Mouse (Mus musculus): ENCODE measurements around the gene Wnt5b. TPM values are rescaled to one million over a fixed set of nuclear protein-coding genes. Genes with fewer than 3 reads are reported as not detected.
A peak's percentile ranks its signal among the peaks of the same experiment; 100 is the strongest.

Wnt5b gene
- total and polyA plus RNA-seq, 3 experiments: 0.03 TPM; not detected in 2

- ATAC-seq (ENCODE audit: extremely low read depth, insufficient number of reproducible peaks, low FRiP score, poor library complexity, severe bottlenecking) (no peak), DNase-seq (ENCODE audit: low spot score) (no peak)
- Histone ChIP-seq H3K9me3 (replicated peaks) (no peaks in the 10 kb centered on the region), H3K36me3 (replicated peaks) (no peaks in the 10 kb centered on the region), H3K4me3 (ENCODE audit: low read depth, low read length) (no peak overlapping the region), H3K4me1 (ENCODE audit: insufficient read depth, low read depth, low read length) (peaks cover 12% of the 10 kb centered on the region), H3K27me3 (ENCODE audit: insufficient read depth, low read length) (peaks cover 18% of the 10 kb centered on the region)
- TF ChIP-seq POLR2AphosphoS5 (IDR thresholded peaks at IDR 0.05; ENCODE audit: insufficient replicate concordance, low read depth, low read length): no peak
Measured at GRCm38 (mm10) chr6:119404854-119405253, 139.3 kb downstream of the Wnt5b start.

- Histone ChIP-seq H3K4me1 (ENCODE audit: insufficient read depth, low read depth, low read length) (peaks cover 12% of the 10 kb centered on the region), H3K4me3 (ENCODE audit: low read depth, low read length) (no peak overlapping the region), H3K27me3 (ENCODE audit: insufficient read depth, low read length) (peaks cover 15% of the 10 kb centered on the region; the same call in 1 of the 2 replicates), H3K9me3 (replicated peaks) (no peaks in the 10 kb centered on the region), H3K36me3 (replicated peaks) (no peaks in the 10 kb centered on the region)
- TF ChIP-seq TAL1 (conservative IDR thresholded peaks at IDR 0.05; ENCODE audit: low read depth, low read length) (no peak), GATA2 (IDR thresholded peaks at IDR 0.05; ENCODE audit: borderline replicate concordance, low read depth, low read length) (no peak)
- ATAC-seq (ENCODE audit: extremely low read depth, insufficient number of reproducible peaks, low FRiP score, poor library complexity, severe bottlenecking) (peak; percentile 15; the same call in 1 of the 2 replicates), DNase-seq (ENCODE audit: low spot score) (no peak)
Measured at GRCm38 (mm10) chr6:119402976-119403375, 141.2 kb downstream of the Wnt5b start.

GRCm38 (mm10) chr6:119401545-119402304 lies 142.4 kb downstream of the Wnt5b start:
- no peak for DNase-seq (ENCODE audit: low spot score)

GRCm38 (mm10) chr6:119400649-119401048 lies 143.5 kb downstream of the Wnt5b start:
- Histone ChIP-seq H3K27me3 (ENCODE audit: insufficient read depth, low read length) (peaks cover 12% of the 10 kb centered on the region; the same call in 1 of the 2 replicates), H3K36me3 (replicated peaks) (no peaks in the 10 kb centered on the region), H3K4me1 (ENCODE audit: insufficient read depth, low read depth, low read length) (peaks cover 19% of the 10 kb centered on the region), H3K9me3 (replicated peaks) (no peaks in the 10 kb centered on the region), H3K4me3 (ENCODE audit: low read depth, low read length) (no peak overlapping the region)
- no peak for ATAC-seq (ENCODE audit: extremely low read depth, insufficient number of reproducible peaks, low FRiP score, poor library complexity, severe bottlenecking)
- TF ChIP-seq GATA1 (IDR thresholded peaks at IDR 0.05; ENCODE audit: borderline replicate concordance, low read length): no peak
- DNase-seq (ENCODE audit: low spot score): no peak

More at GRCm38 (mm10) chr6:119401545-119402304, 142.4 kb downstream of the Wnt5b start:
- TF ChIP-seq GATA1 (IDR thresholded peaks at IDR 0.05; ENCODE audit: borderline replicate concordance, low read length) (no peak), TAL1 (conservative IDR thresholded peaks at IDR 0.05; ENCODE audit: low read depth, low read length) (no peak), CTCF (IDR thresholded peaks at IDR 0.05; ENCODE audit: low read depth, low read length) (no peak), GATA2 (IDR thresholded peaks at IDR 0.05; ENCODE audit: borderline replicate concordance, low read depth, low read length) (no peak), POLR2AphosphoS5 (IDR thresholded peaks at IDR 0.05; ENCODE audit: insufficient replicate concordance, low read depth, low read length) (no peak)
- H3K4me1 ChIP-seq (ENCODE audit: insufficient read depth, low read depth, low read length): peaks cover 12% of the 10 kb centered on the region
- H3K4me3 ChIP-seq (ENCODE audit: low read depth, low read length): no peak overlapping the region
- H3K27me3 ChIP-seq (ENCODE audit: insufficient read depth, low read length): peaks cover 18% of the 10 kb centered on the region; the same call in 1 of the 2 replicates
- no peaks in the 10 kb centered on the region for H3K9me3 ChIP-seq (replicated peaks)
- no peaks in the 10 kb centered on the region for H3K36me3 ChIP-seq (replicated peaks)
- peak; percentile 8; the same call in 1 of the 2 replicates for ATAC-seq (ENCODE audit: extremely low read depth, insufficient number of reproducible peaks, low FRiP score, poor library complexity, severe bottlenecking)

GRCm38 (mm10) chr6:119399371-119399770 lies 144.8 kb downstream of the Wnt5b start:
- ATAC-seq (ENCODE audit: extremely low read depth, insufficient number of reproducible peaks, low FRiP score, poor library complexity, severe bottlenecking): no peak
- Histone ChIP-seq H3K9me3 (replicated peaks) (no peaks in the 10 kb centered on the region), H3K27me3 (ENCODE audit: insufficient read depth, low read length) (peaks cover 9% of the 10 kb centered on the region; the same call in 1 of the 2 replicates), H3K4me3 (ENCODE audit: low read depth, low read length) (no peak overlapping the region), H3K36me3 (replicated peaks) (no peaks in the 10 kb centered on the region), H3K4me1 (ENCODE audit: insufficient read depth, low read depth, low read length) (peaks cover 25% of the 10 kb centered on the region)
- no peak for TF ChIP-seq CTCF (IDR thresholded peaks at IDR 0.05; ENCODE audit: low read depth, low read length)
- TF ChIP-seq TAL1 (conservative IDR thresholded peaks at IDR 0.05; ENCODE audit: low read depth, low read length): no peak
- no peak for TF ChIP-seq GATA1 (IDR thresholded peaks at IDR 0.05; ENCODE audit: borderline replicate concordance, low read length)
- TF ChIP-seq GATA2 (IDR thresholded peaks at IDR 0.05; ENCODE audit: borderline replicate concordance, low read depth, low read length): no peak
- TF ChIP-seq POLR2AphosphoS5 (IDR thresholded peaks at IDR 0.05; ENCODE audit: insufficient replicate concordance, low read depth, low read length): no peak
- DNase-seq (ENCODE audit: low spot score): no peak

- ATAC-seq (ENCODE audit: extremely low read depth, insufficient number of reproducible peaks, low FRiP score, poor library complexity, severe bottlenecking): no peak; the same call in 1 of the 2 replicates
- no peak for TF ChIP-seq POLR2AphosphoS5 (IDR thresholded peaks at IDR 0.05; ENCODE audit: insufficient replicate concordance, low read depth, low read length)
- DNase-seq (ENCODE audit: low spot score): no peak
- Histone ChIP-seq H3K4me1 (ENCODE audit: insufficient read depth, low read depth, low read length) (peaks cover 13% of the 10 kb centered on the region), H3K9me3 (replicated peaks) (no peaks in the 10 kb centered on the region), H3K4me3 (ENCODE audit: low read depth, low read length) (no peak overlapping the region), H3K36me3 (replicated peaks) (no peaks in the 10 kb centered on the region), H3K27me3 (ENCODE audit: insufficient read depth, low read length) (peaks cover 5% of the 10 kb centered on the region; the same call in 1 of the 2 replicates)
Measured at GRCm38 (mm10) chr6:119396309-119396634, 147.9 kb downstream of the Wnt5b start.

Measured in G1E (cell line).